14 mouse cellular contexts compared by ENCODE assay signal in genomic region chr14:12185040-12185439, GRCm38 (mm10).
DNase-seq lines count a peak whose midpoint lies in the region; ATAC-seq and TF ChIP-seq lines count a peak whose summit lies in the region.
"Had no signal": no experiment of that assay in that cellular context is flagged by ENCODE, and none has a peak within 500 bp of the region (broad histone marks: within the 10 kb centered on the region; RNA-seq: fewer than 3 reads in every experiment).

No protein-coding gene starts in this region.

- H3K4me3 ChIP-seq in embryonic facial prominence, embryonic 14.5 days (ENCODE audit: low read depth, low read length): no peak overlapping the region
- no peak overlapping the region for H3K4me3 ChIP-seq in embryonic facial prominence, embryonic 10.5 days
- H3K4me3 ChIP-seq in forebrain, embryonic 10.5 days: no peak overlapping the region
- no peak overlapping the region for H3K4me3 ChIP-seq in hindbrain, embryonic 15.5 days
- no peak overlapping the region for H3K4me3 ChIP-seq in midbrain, postnatal 0 days (ENCODE audit: low read depth, low read length)
- no peak overlapping the region for H3K4me3 ChIP-seq in kidney, adult 2 months (ENCODE audit: insufficient read depth, low read depth, low read length)

- H3K27me3 ChIP-seq in embryonic facial prominence, embryonic 14.5 days (replicated peaks; ENCODE audit: control insufficient read depth, insufficient read depth, low read length): no peaks in the 10 kb centered on the region
- H3K27me3 ChIP-seq in embryonic facial prominence, embryonic 10.5 days (replicated peaks; ENCODE audit: low read depth, poor library complexity, severe bottlenecking): no peaks in the 10 kb centered on the region
- H3K27me3 ChIP-seq in forebrain, embryonic 10.5 days (ENCODE audit: poor library complexity, severe bottlenecking): no peaks in the 10 kb centered on the region
- no peaks in the 10 kb centered on the region for H3K27me3 ChIP-seq in hindbrain, embryonic 15.5 days
- no peaks in the 10 kb centered on the region for H3K27me3 ChIP-seq in midbrain, postnatal 0 days (ENCODE audit: insufficient read depth, low read length)
- H3K27me3 ChIP-seq in kidney, adult 2 months (replicated peaks; ENCODE audit: control insufficient read depth, insufficient read depth, low read length): no peaks in the 10 kb centered on the region

- H3K4me2 ChIP-seq in embryonic facial prominence, embryonic 14.5 days (ENCODE audit: low read depth, low read length): no peak overlapping the region
- no peak overlapping the region for H3K4me2 ChIP-seq in hindbrain, embryonic 15.5 days
- H3K4me2 ChIP-seq in midbrain, postnatal 0 days (ENCODE audit: low read depth, low read length, poor library complexity, severe bottlenecking): no peak overlapping the region
- H3K4me2 ChIP-seq: heart, embryonic 11.5 days; liver, embryonic 11.5 days had no signal

- H3K27ac ChIP-seq in embryonic facial prominence, embryonic 14.5 days (replicated peaks; ENCODE audit: low read depth, low read length): no peak overlapping the region
- no peak overlapping the region for H3K27ac ChIP-seq in embryonic facial prominence, embryonic 10.5 days (replicated peaks)
- peak overlapping the region; percentile 54; the same call in 1 of the 2 replicates for H3K27ac ChIP-seq in forebrain, embryonic 10.5 days
- peak overlapping the region; percentile 51 for H3K27ac ChIP-seq in hindbrain, embryonic 15.5 days (replicated peaks)
- H3K27ac ChIP-seq in midbrain, postnatal 0 days (ENCODE audit: low read depth, low read length): no peak overlapping the region
- no peak overlapping the region for H3K27ac ChIP-seq in kidney, adult 2 months (ENCODE audit: insufficient read depth, low read depth, low read length)
- H3K27ac ChIP-seq: stomach, postnatal 0 days had no signal

- no peaks in the 10 kb centered on the region for H3K4me1 ChIP-seq in embryonic facial prominence, embryonic 14.5 days (ENCODE audit: control insufficient read depth, insufficient read depth, low read length)
- H3K4me1 ChIP-seq in embryonic facial prominence, embryonic 10.5 days: peaks cover 26% of the 10 kb centered on the region
- H3K4me1 ChIP-seq in forebrain, embryonic 10.5 days: peaks cover 37% of the 10 kb centered on the region
- peaks cover 31% of the 10 kb centered on the region for H3K4me1 ChIP-seq in hindbrain, embryonic 15.5 days (replicated peaks)
- H3K4me1 ChIP-seq in midbrain, postnatal 0 days (ENCODE audit: insufficient read depth, low read length): no peaks in the 10 kb centered on the region
- peaks cover 14% of the 10 kb centered on the region; the same call in 1 of the 2 replicates for H3K4me1 ChIP-seq in kidney, adult 2 months (ENCODE audit: control insufficient read depth, insufficient read depth, low read length)

- no peaks in the 10 kb centered on the region for H3K36me3 ChIP-seq in embryonic facial prominence, embryonic 14.5 days (ENCODE audit: control insufficient read depth, insufficient read depth, low read length)
- no peaks in the 10 kb centered on the region for H3K36me3 ChIP-seq in embryonic facial prominence, embryonic 10.5 days (replicated peaks)
- H3K36me3 ChIP-seq in forebrain, embryonic 10.5 days (replicated peaks): no peaks in the 10 kb centered on the region
- H3K36me3 ChIP-seq in hindbrain, embryonic 15.5 days: no peaks in the 10 kb centered on the region
- no peaks in the 10 kb centered on the region for H3K36me3 ChIP-seq in midbrain, postnatal 0 days (ENCODE audit: insufficient read depth, low read length)
- no peaks in the 10 kb centered on the region for H3K36me3 ChIP-seq in kidney, adult 2 months (ENCODE audit: control insufficient read depth, insufficient read depth, low read length)

- ATAC-seq in embryonic facial prominence, embryonic 14.5 days (ENCODE audit: low read depth): peak; percentile 80; the same call in 1 of the 2 replicates
- 0 out of 2 replicates have a peak, but pooled peaks have one; percentile 41 for ATAC-seq in hindbrain, embryonic 15.5 days (ENCODE audit: low FRiP score, low read depth)
- peak; percentile 68 for ATAC-seq in midbrain, postnatal 0 days (ENCODE audit: low FRiP score)
- ATAC-seq in megakaryocyte, adult 5-6 weeks (ENCODE audit: poor library complexity, severe bottlenecking): no peak
- ATAC-seq: intestine, embryonic 16.5 days had no signal

- WGBS in embryonic facial prominence, embryonic 14.5 days: 59% methylated on average over 4 of the region's 4 CpGs
- 87% methylated on average over 4 of the region's 4 CpGs for WGBS in embryonic facial prominence, embryonic 10.5 days
- 91% methylated on average over 4 of the region's 4 CpGs for WGBS in forebrain, embryonic 10.5 days
- 26% methylated on average over 4 of the region's 4 CpGs for WGBS in hindbrain, embryonic 15.5 days
- 46% methylated on average over 4 of the region's 4 CpGs for WGBS in midbrain, postnatal 0 days
- WGBS in kidney, adult 2 months: 80% methylated on average over 4 of the region's 4 CpGs

- no peak for TF ChIP-seq CTCF in midbrain, postnatal 0 days (IDR thresholded peaks at IDR 0.05)
- TF ChIP-seq CTCF in kidney, adult 2 months (conservative IDR thresholded peaks at IDR 0.05; ENCODE audit: insufficient read depth, insufficient read length, low read depth, low read length): no peak

- no peaks in the 10 kb centered on the region for H3K9me3 ChIP-seq in embryonic facial prominence, embryonic 14.5 days (ENCODE audit: control insufficient read depth, low read length)
- no peaks in the 10 kb centered on the region for H3K9me3 ChIP-seq in embryonic facial prominence, embryonic 10.5 days
- no peaks in the 10 kb centered on the region for H3K9me3 ChIP-seq in forebrain, embryonic 10.5 days
- no peaks in the 10 kb centered on the region for H3K9me3 ChIP-seq in hindbrain, embryonic 15.5 days
- no peaks in the 10 kb centered on the region for H3K9me3 ChIP-seq in midbrain, postnatal 0 days (ENCODE audit: low read length)

- peak; percentile 67 for DNase-seq in embryonic facial prominence, embryonic 14.5 days (ENCODE audit: low spot score)
- DNase-seq in embryonic facial prominence, embryonic 10.5 days (ENCODE audit: low spot score): no peak
- no peak for DNase-seq in forebrain, embryonic 10.5 days (ENCODE audit: extremely low spot score, low spot score)
- DNase-seq in midbrain, postnatal 0 days (ENCODE audit: low spot score): peak; percentile 79
- DNase-seq in B cell, adult 2 months: no peak
- DNase-seq in kidney, adult 2 months: no peak
- DNase-seq: lung, postnatal 14 days; right cerebral cortex, postnatal 4 days had no signal

- no peak for TF ChIP-seq POLR2A in kidney, adult 2 months (IDR thresholded peaks at IDR 0.05; ENCODE audit: low read depth, low read length)

- no peak overlapping the region for H3K9ac ChIP-seq in embryonic facial prominence, embryonic 14.5 days (ENCODE audit: low read depth, low read length)
- H3K9ac ChIP-seq in hindbrain, embryonic 15.5 days: no peak overlapping the region
- H3K9ac ChIP-seq in midbrain, postnatal 0 days (replicated peaks; ENCODE audit: low read length, poor library complexity, severe bottlenecking): no peak overlapping the region

Comparison
In these comparisons a context has a peak if more than half of its experiments do, and no peak if none do; other contexts are left out.
1. DNase-seq: peak in embryonic facial prominence, embryonic 14.5 days (single experiment) and midbrain, postnatal 0 days (single experiment); none in embryonic facial prominence, embryonic 10.5 days (single experiment), forebrain, embryonic 10.5 days (single experiment), B cell, adult 2 months (0 of 2) and kidney, adult 2 months (single experiment).
2. H3K27ac ChIP-seq: peak in forebrain, embryonic 10.5 days (single experiment) and hindbrain, embryonic 15.5 days (single experiment); none in embryonic facial prominence, embryonic 14.5 days (single experiment), embryonic facial prominence, embryonic 10.5 days (single experiment), midbrain, postnatal 0 days (single experiment) and kidney, adult 2 months (single experiment).